Mouse (Mus musculus) naive thymus-derived CD4-positive, alpha-beta T cell, adult 2 months (primary cell): ENCODE measurements around the gene Dhx37.

ENCODE experiments used
- DNase-seq: peaks from one replicate; pipeline ENCODE4 v3.0.0-alpha.2; 2011; ENCODE audit warnings: low read depth

Dhx37 gene

GRCm38 (mm10) chr5:125433793-125434337 is at the start of gene Dhx37:
Gene Dhx37, minus strand, starts transcription at chr5:125434121.
- peak; percentile 97 for DNase-seq

DNA sequence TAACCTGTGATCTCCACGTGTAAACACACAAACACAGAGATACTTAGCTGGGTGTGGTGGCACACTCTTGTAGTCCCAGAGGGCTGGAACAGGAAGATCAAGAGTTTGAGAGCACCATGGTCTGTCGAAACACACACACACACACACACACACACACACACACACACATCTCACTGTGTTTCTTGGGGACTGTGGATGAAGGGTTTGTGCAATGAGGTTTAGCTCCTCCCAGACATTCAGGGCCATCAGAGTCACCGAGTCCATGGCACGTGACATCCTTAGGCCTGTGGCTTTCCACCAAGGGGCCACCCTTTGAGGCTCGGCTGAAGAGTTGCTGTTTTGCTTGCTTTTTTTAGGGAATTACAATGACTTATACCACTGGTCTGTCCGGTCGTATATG is 48.6 kb upstream of the Dhx37 start:
- DNase-seq = no peak

GRCm38 (mm10) chr5:125480434-125481231 is 46.7 kb upstream of the Dhx37 start:
- no peak for DNase-seq

GRCm38 (mm10) chr5:125479376-125479775 is 45.5 kb upstream of the Dhx37 start:
- DNase-seq = no peak

DNA sequence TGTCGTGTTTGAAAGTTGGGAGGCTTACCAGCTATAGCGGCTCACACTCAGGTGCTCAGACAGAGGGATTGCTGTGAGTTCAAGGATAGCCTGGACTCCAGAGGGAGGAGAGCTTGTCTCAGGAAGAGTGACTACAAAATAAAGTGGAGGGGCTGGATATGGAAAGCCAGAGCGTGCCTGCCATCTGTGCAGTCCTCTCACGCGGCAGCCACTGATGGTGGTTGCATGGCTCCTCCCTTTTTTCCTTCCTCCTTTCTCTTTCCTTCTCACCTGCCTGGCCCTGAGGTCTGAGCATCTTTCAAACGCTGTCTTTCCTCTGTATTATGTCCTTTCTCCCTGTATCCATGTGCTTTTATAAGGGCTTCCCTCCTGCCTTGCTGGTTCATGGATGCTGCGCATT is 44.1 kb upstream of the Dhx37 start:
- no peak for DNase-seq

GRCm38 (mm10) chr5:125477533-125477932 is 43.6 kb upstream of the Dhx37 start:
- DNase-seq = no peak

DNA sequence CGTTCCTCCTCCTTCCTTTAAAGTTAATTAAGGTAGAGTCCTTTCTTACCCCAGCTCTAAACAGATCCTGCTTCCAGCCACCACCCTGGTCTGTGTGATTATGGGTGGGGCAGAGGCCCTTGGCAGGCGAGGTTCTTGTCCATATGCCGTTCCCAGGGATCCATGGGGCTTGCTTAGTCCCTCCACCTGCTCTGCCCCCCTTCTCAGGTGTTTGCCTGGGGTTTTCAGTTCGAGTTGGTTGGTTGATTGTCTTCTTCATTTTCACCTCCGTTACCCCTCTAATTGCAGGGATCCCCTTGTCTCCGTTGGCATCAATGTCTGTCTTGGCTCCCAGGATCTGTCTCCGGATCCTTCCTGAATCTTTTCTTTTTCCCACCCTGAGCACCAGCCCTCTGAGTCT is 42.9 kb upstream of the Dhx37 start:
- no peak for DNase-seq

DNA sequence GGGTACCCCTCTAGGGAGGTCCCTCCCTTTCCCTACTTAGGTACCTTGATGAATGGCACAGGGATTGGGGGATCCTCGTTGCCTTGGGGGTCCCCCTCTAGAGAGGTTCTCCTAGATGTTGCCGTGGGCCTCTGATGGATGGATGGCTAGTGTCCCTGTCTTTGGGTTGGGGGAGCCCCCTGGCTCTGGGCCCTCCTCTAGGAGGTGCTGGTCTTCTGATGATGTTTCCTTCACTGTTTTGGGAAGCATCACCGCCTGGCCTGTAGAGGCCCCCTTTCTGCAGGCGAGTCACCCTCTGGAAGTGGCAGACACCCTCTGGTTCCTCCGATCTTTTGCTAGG is 42.3 kb upstream of the Dhx37 start:
- no peak for DNase-seq

DNA sequence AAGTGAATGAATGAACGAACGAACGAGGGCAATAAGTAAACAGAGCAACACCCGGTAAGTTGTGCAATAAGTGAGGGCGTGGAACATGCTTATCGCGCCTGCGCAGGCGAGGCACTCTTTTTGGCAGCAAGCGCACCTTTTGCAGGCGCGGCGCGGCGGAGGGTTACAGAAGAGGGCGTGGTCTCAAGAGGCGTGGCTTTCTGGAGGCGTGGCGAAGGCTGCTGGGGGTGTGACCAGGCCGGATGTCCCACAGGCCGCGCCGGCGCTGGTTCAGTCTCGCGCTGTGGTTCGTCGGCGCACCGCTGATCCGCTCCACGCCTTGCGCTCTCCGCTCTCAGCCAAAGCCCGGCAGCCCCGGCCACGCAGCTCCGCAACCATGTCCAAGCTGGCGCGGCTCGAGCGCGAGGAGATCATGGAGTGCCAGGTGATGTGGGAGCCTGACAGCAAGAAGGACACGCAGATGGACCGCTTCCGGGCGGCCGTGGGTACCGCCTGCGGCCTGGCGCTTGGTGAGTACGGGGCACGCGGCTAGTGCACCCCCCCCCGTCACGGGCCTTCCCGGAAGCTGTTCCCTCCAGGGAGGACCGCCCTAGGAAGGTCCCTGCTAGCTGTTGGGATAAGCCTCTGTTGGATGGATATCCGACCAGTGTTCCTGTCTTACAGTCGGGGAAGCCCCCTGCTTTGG is 41.8 kb upstream of the Dhx37 start, which contains the start of gene Aacs:
Aacs (plus strand) TSS at position 214 of the 685 bp plus-strand sequence.
- DNase-seq = peak; percentile 99

DNA sequence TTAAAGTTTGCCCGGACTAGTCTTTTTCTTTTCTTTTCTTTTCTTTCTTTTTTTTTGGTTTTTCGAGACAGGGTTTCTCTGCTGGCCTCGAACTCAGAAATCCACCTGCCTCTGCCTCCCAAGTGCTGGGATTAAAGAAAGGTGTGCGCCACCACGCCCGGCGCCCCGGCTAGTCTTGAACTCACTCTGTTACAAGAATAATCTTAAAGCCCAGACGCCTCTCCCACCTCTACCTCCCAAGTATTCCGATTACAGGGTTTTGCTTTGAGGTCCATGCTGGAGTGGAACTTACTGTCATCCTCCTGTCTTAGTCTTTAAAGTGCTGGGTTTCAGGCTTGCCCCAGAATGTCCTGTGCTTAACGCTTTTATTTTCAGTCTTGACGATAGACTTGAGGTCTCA is 41.1 kb upstream of the Dhx37 start:
- DNase-seq = no peak

GRCm38 (mm10) chr5:125472796-125473475 is 39.0 kb upstream of the Dhx37 start:
- DNase-seq = no peak

- DNase-seq = no peak
Observed at GRCm38 (mm10) chr5:125470713-125471112, 36.8 kb upstream of the Dhx37 start.

- no peak for DNase-seq
Observed at GRCm38 (mm10) chr5:125467261-125467660, 33.3 kb upstream of the Dhx37 start.

GRCm38 (mm10) chr5:125466483-125466882 is 32.6 kb upstream of the Dhx37 start:
- peak; percentile 30 for DNase-seq

DNA sequence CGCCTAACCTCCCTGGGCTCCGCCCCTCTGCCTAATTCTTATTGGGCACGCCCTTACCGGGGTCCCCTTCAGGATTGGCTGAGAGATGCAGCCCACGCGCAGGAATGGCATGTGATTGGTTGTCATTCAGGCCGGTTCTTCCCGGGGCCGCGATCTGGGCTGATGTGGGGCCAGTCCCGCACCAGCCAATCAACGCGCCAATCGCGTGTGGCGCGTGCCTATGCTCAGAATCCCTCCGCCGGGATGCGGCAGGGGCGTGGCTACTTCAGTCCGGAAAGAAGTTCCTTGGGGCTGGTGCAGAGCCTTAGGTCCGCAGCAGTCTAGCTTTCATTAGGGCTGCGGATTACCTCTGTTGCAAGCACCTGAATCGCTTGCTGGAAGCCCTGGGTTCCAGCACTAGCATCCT is 31.8 kb upstream of the Dhx37 start:
- DNase-seq = peak; percentile 97

DNA sequence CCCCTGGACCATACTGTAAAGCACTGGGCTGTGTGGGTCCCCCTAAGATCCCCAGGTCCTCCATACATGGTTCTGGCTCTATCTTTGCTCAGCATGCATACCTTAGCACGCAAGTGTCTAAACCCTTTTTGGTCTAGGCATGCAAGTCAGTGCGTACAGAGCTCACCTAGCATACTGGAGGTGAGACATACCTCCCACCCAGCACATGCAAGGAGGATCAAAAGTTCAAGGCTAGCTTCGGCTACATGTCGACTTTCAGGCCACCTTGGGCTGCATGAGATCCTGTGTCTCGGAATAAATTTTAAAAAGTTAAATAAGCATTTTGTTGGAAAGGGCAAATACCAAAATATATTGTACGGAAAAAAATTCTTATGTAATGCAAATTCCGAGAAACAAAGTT is 31.3 kb upstream of the Dhx37 start:
- DNase-seq = no peak

DNA sequence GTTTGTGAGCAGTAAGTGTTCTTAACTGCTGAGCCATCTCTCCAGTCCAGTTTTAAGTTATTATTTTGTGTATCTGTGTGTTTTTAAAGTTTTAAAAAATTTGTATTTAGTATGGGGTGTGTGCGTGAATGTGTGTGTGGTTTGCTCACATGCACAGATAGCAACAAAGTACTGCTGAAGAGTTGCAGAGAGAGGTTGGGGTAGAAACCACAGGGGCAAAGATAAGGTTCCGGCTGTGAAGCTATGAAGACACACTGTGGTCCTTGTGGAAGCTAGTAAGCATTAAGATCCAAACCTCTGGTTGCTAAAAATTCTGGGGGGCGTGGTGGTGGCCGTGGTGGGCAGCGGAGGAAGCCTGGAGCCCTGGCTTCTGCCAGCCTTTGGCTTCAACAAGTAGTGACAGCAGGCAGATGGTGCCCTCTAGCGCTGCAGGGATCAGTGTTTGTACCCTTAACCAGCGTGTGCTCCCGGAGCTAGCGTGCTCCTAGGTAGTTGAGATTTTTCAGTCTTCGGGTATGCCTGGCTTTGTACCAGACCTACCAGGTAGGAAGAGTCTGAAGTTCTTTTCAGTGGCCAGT is 28.0 kb upstream of the Dhx37 start:
- peak; percentile 74 for DNase-seq

- no peak for DNase-seq
Observed at GRCm38 (mm10) chr5:125460574-125460973, 26.7 kb upstream of the Dhx37 start.

GRCm38 (mm10) chr5:125457538-125457937 is 23.6 kb upstream of the Dhx37 start:
- DNase-seq = no peak

DNA sequence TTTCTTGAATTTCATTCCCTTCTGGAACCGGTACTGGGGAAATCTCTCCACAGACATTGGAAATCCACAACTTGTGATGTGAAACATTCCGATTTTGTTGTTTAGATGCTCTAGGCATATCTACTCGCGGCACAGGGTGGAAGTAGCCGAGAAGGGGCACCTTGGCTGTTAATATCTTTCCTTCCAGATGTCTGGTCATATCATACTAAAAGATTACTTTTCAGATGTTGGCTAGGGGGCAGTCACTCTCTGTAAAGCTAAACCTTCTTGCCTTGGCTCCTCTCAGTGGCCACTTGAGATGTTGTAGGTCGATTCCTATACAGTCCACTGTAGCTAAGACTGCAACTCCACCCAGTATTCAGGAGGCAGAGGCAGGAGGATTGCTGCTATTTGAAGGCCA is 22.2 kb upstream of the Dhx37 start:
- no peak for DNase-seq

DNA sequence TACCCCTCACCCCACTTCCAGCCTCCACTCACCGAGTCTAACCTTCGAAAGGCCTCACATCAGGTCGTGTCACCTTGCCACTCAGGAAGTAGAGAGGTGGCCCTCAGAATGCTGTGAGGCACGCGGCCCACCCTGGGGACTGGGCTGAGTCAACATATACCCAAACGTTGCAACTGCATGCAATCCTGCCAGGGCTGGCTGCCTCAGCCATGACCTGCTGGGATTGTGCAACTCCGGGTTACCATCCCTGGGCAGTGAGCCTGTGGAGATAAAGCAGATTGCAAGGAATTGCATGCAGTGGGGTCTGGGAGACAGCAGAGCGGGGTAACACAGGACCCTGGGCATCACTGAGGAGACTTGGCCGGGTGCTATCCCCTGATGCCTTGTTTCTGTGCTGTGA is 18.7 kb upstream of the Dhx37 start:
- no peak for DNase-seq

GRCm38 (mm10) chr5:125449306-125449705 is 15.4 kb upstream of the Dhx37 start:
- DNase-seq = no peak
